Mouse (Mus musculus) small intestine, adult 2 months (tissue): ENCODE measurements around the gene Fam120a. TPM values are rescaled to one million over a fixed set of nuclear protein-coding genes. Genes with fewer than 3 reads are reported as not detected.

Experiments used
- H3K27ac ChIP-seq: fragments of 200-500 bp; 2 replicates; pipeline ENCODE4 v1.5.1; 2012; ENCODE audit warnings: low read depth, low read length, control low read depth, inconsistent platforms; ENCODE audit not compliant: insufficient read depth
- H3K27me3 ChIP-seq: fragments of 200-500 bp; 2 replicates; pipeline ENCODE4 v1.6.1; 2012; ENCODE audit warnings: mild to moderate bottlenecking, moderate library complexity, low read length, inconsistent platforms; ENCODE audit not compliant: control insufficient read depth, insufficient read depth
- H3K36me3 ChIP-seq: fragments of 200-500 bp; 2 replicates; pipeline ENCODE4 v1.6.1; 2012; ENCODE audit warnings: mild to moderate bottlenecking, low read length, control low read depth, inconsistent platforms; ENCODE audit not compliant: control insufficient read depth, insufficient read depth
- H3K4me1 ChIP-seq: fragments of 200-500 bp; 2 replicates; pipeline ENCODE4 v1.6.1; 2012; ENCODE audit warnings: low read length, inconsistent platforms, mixed read lengths; ENCODE audit not compliant: control insufficient read depth, insufficient read depth, insufficient read length
- H3K4me3 ChIP-seq: fragments of 200-500 bp; 2 replicates; pipeline ENCODE4 v1.5.1; 2012; ENCODE audit warnings: low read depth, mild to moderate bottlenecking, control low read depth, inconsistent platforms, low read length, moderate library complexity
- CTCF ChIP-seq: fragments of 200-500 bp; IDR thresholded peaks from 2 replicates; pipeline ENCODE4 v1.5.1; 2012; ENCODE audit warnings: low read depth, mild to moderate bottlenecking, control low read depth, inconsistent platforms, low read length, moderate library complexity, mixed read lengths; ENCODE audit not compliant: insufficient replicate concordance, insufficient read length; ENCODE audit errors: extremely low read depth
- POLR2A ChIP-seq: fragments of 200-500 bp; IDR thresholded peaks from 2 replicates; pipeline ENCODE4 v1.6.1; 2012; ENCODE audit warnings: low read depth, mild to moderate bottlenecking, control low read depth, inconsistent platforms, low read length, moderate library complexity
- WGBS: fragments of 180-500 bp; shearing (Covaris S2); methylation state at CpG from one replicate; pipeline ENCODE4 v1.1.7; 2018; 5-methylcytosine and 5-hydroxymethylcytosine counted together
- polyA plus RNA-seq: library from polyadenylated mRNA; depleted of rRNA; stranded (reverse); fragments of >200 nt; gene quantifications from 2 replicates; pipeline ENCODE4 v1.2.3, GENCODE M21; 2012

Fam120a gene
- polyA plus RNA-seq, 1 experiment, result 80.1 TPM

GRCm38 (mm10) chr13:48931232-48931631 is 36.6 kb downstream of the Fam120a start:
- H3K27me3 ChIP-seq, result no peaks in the 10 kb centered on the region
- no peak for TF ChIP-seq CTCF
- TF ChIP-seq POLR2A, result no peak
- H3K4me1 ChIP-seq, result peaks cover under 1% of the 10 kb centered on the region
- no peak overlapping the region for H3K4me3 ChIP-seq
- WGBS, result 82% methylated on average over 5 of the region's 5 CpGs
- no peak overlapping the region for H3K27ac ChIP-seq
- H3K36me3 ChIP-seq, result peaks cover 57% of the 10 kb centered on the region

- H3K4me3 ChIP-seq, result no peak overlapping the region
- WGBS, result 80% methylated on average over 3 of the region's 3 CpGs
- no peaks in the 10 kb centered on the region for H3K27me3 ChIP-seq
- 0 out of 2 replicates have a peak overlapping the region, but pooled peaks have one; percentile 1 for H3K27ac ChIP-seq
- TF ChIP-seq CTCF, result no peak
- TF ChIP-seq POLR2A, result no peak
- H3K4me1 ChIP-seq, result no peaks in the 10 kb centered on the region; the same call in 1 of the 2 replicates
- peaks cover 57% of the 10 kb centered on the region for H3K36me3 ChIP-seq
These were observed 38.2 kb downstream of the Fam120a start for GRCm38 (mm10) chr13:48929535-48930110.

GRCm38 (mm10) chr13:48927609-48928008 is 40.2 kb downstream of the Fam120a start:
- Histone ChIP-seq H3K27me3 (no peaks in the 10 kb centered on the region), H3K4me3 (no peak overlapping the region), H3K4me1 (no peaks in the 10 kb centered on the region; the same call in 1 of the 2 replicates), H3K27ac (no peak overlapping the region), H3K36me3 (peaks cover 50% of the 10 kb centered on the region)
- no peak for TF ChIP-seq POLR2A
- no peak for TF ChIP-seq CTCF
- 86% methylated on average over 2 of the region's 2 CpGs for WGBS

GRCm38 (mm10) chr13:48922712-48923111 is 45.1 kb downstream of the Fam120a start:
- no peak for TF ChIP-seq POLR2A
- no peak for TF ChIP-seq CTCF
- H3K36me3 ChIP-seq, result peaks cover 53% of the 10 kb centered on the region
- H3K27ac ChIP-seq, result no peak overlapping the region
- no peaks in the 10 kb centered on the region for H3K27me3 ChIP-seq
- no peak overlapping the region for H3K4me3 ChIP-seq
- peaks cover 2% of the 10 kb centered on the region; the same call in 1 of the 2 replicates for H3K4me1 ChIP-seq
- 85% methylated on average over 2 of the region's 2 CpGs for WGBS

GRCm38 (mm10) chr13:48921256-48921655 is 46.6 kb downstream of the Fam120a start:
- TF ChIP-seq CTCF (no peak), POLR2A (no peak)
- H3K27me3 ChIP-seq, result no peaks in the 10 kb centered on the region
- H3K27ac ChIP-seq, result no peak overlapping the region
- peaks cover 55% of the 10 kb centered on the region for H3K36me3 ChIP-seq
- H3K4me1 ChIP-seq, result peaks cover 2% of the 10 kb centered on the region; the same call in 1 of the 2 replicates
- no peak overlapping the region for H3K4me3 ChIP-seq
- 82% methylated on average over 1 of the region's 1 CpGs for WGBS

GRCm38 (mm10) chr13:48919756-48920415 is 47.9 kb downstream of the Fam120a start:
- TF ChIP-seq CTCF, result no peak
- no peak for TF ChIP-seq POLR2A
- WGBS, result 60% methylated on average over 7 of the region's 7 CpGs
- H3K36me3 ChIP-seq, result peaks cover 65% of the 10 kb centered on the region
- peaks cover 2% of the 10 kb centered on the region; the same call in 1 of the 2 replicates for H3K4me1 ChIP-seq
- no peak overlapping the region for H3K4me3 ChIP-seq
- no peaks in the 10 kb centered on the region for H3K27me3 ChIP-seq
- H3K27ac ChIP-seq, result no peak overlapping the region

- H3K27me3 ChIP-seq, result no peaks in the 10 kb centered on the region
- peaks cover 69% of the 10 kb centered on the region for H3K36me3 ChIP-seq
- 93% methylated on average over 3 of the region's 3 CpGs for WGBS
These were observed 50.7 kb downstream of the Fam120a start for GRCm38 (mm10) chr13:48917113-48917599.

More at GRCm38 (mm10) chr13:48917113-48917599, 50.7 kb downstream of the Fam120a start:
- Histone ChIP-seq H3K4me3 (no peak overlapping the region), H3K4me1 (peaks cover 2% of the 10 kb centered on the region; the same call in 1 of the 2 replicates), H3K27ac (no peak overlapping the region)
- TF ChIP-seq POLR2A, result no peak
- TF ChIP-seq CTCF, result no peak
